Mouse (Mus musculus) adrenal gland, adult 8-10 months (tissue): ENCODE measurements around the gene Wipi2. TPM values are rescaled to one million over a fixed set of nuclear protein-coding genes. Genes with fewer than 3 reads are reported as not detected.

Source experiments
- total RNA-seq, 4 experiments: library from RNA; stranded (reverse); gene quantifications; 2 replicates each; pipeline ENCODE4 v1.2.4; 2022

The Wipi2 gene
- total RNA-seq, 4 experiments from 2014 or later, result 92.3 to 120 (median 107) TPM

Other genes with a start within 250 kb of the Wipi2 start
- 10 to 100 TPM; 24.8 to 30.9 (median 28.3) TPM for gene Foxk1, start 226.2 kb upstream of the Wipi2 start, total RNA-seq
- gene Ap5z1, start 163.8 kb upstream of the Wipi2 start, total RNA-seq, result 10 to 100 TPM; 18.4 to 36.8 (median 26.5) TPM
- under 1 TPM; 0.06 to 0.35 (median 0.26) TPM for gene Papolb, start 97.6 kb upstream of the Wipi2 start, total RNA-seq
- 1 to 10 TPM; 3.4 to 8.2 (median 4.1) TPM for gene Radil, start 76.6 kb upstream of the Wipi2 start, total RNA-seq
- 10 to 100 TPM; 33.7 to 65.5 (median 38.5) TPM for gene Mmd2, start 18.9 kb upstream of the Wipi2 start, total RNA-seq
- 10 to 100 TPM; 19.9 to 51.4 (median 32.9) TPM for gene Slc29a4, start 64.8 kb downstream of the Wipi2 start, total RNA-seq
- gene Tnrc18, start 190.0 kb downstream of the Wipi2 start, total RNA-seq, result 100 to 1,000 TPM in 1 of 4 experiments, 10 to 100 TPM in 3; 75.1 to 117 (median 96.9) TPM